Mouse (Mus musculus) brain, adult 2 months (tissue): ENCODE measurements around the gene Ece1.

Experiments used
- DNase-seq: peaks from one replicate; pipeline ENCODE4 v3.0.0; 2011; ENCODE audit warnings: low read depth, low spot score

Ece1 gene

GRCm38 (mm10) chr4:137862019-137862418 lies at the start of gene Ece1:
Gene Ece1, plus strand, starts transcription at chr4:137862237.
- DNase-seq: peak; percentile 96

GRCm38 (mm10) chr4:137812946-137813708 lies 48.9 kb upstream of the Ece1 start:
- peak; percentile 46 for DNase-seq

GRCm38 (mm10) chr4:137814140-137814539 lies 47.9 kb upstream of the Ece1 start:
- peak; percentile 48 for DNase-seq

GRCm38 (mm10) chr4:137815473-137815872 lies 46.6 kb upstream of the Ece1 start:
- no peak for DNase-seq

- no peak for DNase-seq
These were observed 45.8 kb upstream of the Ece1 start for GRCm38 (mm10) chr4:137816216-137816615.

DNA sequence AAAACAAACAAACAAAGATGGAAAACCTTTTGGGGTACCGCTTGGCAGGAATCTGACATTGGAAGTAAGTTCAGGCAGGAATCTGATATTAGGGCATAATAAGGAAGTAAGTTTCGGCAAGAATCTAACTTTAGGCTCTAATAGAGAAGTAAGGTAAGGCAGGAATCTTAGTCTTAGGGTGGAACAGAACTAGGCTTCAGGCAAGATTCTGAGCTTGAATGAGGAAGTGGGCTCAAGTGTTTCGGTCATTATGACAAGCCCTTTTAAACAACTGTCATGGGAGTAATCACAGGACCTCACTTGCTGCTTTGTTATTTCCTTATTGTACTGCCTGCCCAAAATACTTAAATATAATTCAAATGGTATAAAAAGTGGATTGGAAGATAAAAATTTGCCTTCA lies 43.7 kb upstream of the Ece1 start:
- DNase-seq: no peak

DNA sequence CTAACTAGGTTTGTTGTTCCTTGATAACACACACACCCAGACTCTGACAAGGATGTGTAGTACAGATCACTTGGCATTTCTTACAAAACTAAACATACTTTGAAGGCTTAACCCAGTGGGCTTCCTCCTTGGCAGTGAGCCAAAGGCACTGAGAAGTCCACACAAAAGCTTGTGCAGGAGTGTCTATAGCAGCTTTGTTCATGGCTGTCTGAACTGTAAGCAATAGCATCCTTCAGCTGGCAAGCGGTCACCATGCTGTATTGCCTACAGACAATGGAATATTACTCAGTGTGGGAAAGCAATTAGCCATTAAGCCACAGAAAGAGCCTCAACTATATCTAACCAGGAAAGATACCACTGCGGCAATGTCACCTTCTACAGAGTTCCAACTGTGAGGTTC lies 42.5 kb upstream of the Ece1 start:
- DNase-seq: no peak

DNA sequence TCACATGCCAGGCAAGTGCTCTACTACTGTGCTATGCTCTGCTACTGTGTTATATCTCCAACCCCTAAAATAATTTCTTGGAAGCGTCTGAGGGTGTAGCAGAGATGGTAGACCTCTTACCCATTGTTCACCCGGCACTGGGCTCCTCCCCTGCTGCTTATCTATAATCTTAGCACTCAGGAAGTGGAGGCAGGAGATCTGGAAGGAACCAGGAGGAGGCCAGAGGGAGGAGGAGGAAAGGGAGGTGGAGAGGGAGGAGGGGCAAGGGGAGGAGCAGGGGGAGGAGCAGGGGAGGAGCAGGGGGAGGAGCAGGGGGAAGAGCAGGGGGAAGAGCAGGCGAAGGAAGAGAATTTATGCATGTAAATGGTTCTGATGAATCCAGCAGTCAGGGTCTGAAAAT lies 41.3 kb upstream of the Ece1 start:
- DNase-seq: no peak

- DNase-seq: no peak
These were observed 39.5 kb upstream of the Ece1 start for GRCm38 (mm10) chr4:137822537-137822936.

DNA sequence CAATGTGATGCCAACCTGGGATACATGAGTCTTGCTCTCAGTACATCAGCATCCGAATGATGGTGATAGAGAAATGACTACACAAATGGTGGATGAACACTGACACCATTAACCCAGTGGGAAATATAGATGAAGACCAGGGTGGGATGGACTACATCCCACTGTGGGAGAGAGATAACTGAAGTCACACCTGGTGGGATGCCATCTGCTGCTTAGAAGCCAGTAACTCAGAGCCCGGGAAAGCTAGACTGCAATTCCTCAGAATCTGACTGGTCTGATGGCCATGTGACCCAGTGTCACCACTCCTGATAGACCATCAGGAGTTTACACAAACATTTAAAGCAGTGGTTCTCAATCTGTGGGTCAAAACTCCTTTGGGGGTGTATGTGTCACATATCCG lies 38.5 kb upstream of the Ece1 start:
- no peak for DNase-seq

DNA sequence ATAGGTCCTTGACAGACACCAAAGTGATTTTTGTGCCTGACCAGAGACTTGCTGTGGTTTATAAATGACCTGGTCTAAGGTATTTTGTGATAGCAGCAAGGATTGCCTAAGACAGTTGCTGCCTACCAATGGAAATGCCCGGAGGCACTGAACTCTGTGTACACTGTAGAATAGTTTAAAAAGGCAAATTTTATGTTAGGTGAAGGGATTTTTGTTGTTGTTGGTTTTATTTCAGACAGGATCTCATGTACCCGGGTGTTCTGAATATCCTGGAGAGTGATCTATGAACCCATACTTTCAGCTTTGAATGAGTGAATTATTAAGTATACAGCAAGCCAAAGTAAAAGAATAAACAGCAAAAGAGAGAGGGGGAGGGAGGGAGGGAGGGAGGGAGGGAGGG lies 37.2 kb upstream of the Ece1 start:
- no peak for DNase-seq

GRCm38 (mm10) chr4:137830380-137830779 lies 31.7 kb upstream of the Ece1 start:
- no peak for DNase-seq

GRCm38 (mm10) chr4:137831598-137831997 lies 30.4 kb upstream of the Ece1 start:
- DNase-seq: no peak

DNA sequence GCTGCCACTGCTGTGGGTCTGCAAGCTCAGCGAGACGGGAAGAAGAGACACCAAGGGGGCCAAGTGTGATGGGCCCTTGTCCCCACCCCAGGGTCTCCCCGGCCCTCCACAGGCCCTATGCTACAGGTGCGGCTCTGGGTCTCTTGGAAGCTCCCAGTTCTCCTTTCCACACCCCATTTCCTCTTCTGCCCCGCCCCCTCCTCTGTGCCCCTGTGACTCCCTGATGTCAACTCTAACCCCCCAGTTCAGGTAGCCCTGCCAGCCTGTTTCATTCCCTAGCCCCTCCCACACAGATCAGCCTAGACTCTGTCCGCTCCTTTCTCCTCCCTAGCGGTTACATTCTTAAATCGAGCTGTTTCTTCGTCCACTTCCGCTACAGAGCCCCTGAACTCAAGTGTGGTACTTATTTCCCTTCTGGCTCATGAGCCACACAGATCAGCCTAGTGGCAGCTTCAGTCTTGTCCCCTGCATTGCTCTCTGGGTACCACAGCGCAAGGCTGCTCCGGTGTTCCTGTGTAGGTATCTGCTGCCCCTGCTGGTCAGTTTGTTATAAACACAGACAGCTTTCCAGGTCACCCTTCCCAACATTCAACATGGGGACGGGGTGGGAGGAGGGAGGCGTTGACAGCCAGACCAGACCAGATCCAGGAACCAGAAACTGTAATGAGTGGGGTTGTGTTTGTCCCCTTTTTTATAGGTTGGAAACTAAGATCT lies 26.3 kb upstream of the Ece1 start:
- DNase-seq: peak; percentile 96

GRCm38 (mm10) chr4:137836741-137837140 lies 25.3 kb upstream of the Ece1 start:
- no peak for DNase-seq

DNA sequence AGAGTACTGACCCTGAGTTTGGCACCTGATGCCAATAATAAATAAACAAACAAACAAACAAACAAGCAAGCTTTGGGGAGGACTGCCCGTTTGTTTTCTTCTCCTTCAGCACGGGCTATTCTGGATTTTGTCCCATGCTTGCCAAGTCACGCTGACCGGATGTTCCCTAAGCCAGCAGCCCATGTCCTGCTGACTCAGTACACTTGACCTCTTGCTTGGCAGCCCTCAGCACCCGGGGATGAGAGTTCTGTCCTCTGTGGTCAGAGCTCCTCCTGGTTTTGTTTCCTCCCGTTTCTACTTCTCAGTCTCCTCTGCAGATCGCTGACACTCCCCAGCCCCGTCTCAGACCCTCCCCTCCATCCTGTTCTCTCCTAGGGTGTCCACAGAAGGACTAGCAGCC lies 24.2 kb upstream of the Ece1 start:
- DNase-seq: peak; percentile 68

- peak; percentile 36 for DNase-seq
These were observed 23.2 kb upstream of the Ece1 start for GRCm38 (mm10) chr4:137838791-137839190.

- peak; percentile 16 for DNase-seq
These were observed 22.6 kb upstream of the Ece1 start for GRCm38 (mm10) chr4:137839452-137839851.

GRCm38 (mm10) chr4:137844656-137845055 lies 17.4 kb upstream of the Ece1 start:
- peak; percentile 86 for DNase-seq

- DNase-seq: peak; percentile 30
These were observed 14.4 kb upstream of the Ece1 start for GRCm38 (mm10) chr4:137847651-137848050.

GRCm38 (mm10) chr4:137850161-137850560 lies 11.9 kb upstream of the Ece1 start:
- DNase-seq: no peak

DNA sequence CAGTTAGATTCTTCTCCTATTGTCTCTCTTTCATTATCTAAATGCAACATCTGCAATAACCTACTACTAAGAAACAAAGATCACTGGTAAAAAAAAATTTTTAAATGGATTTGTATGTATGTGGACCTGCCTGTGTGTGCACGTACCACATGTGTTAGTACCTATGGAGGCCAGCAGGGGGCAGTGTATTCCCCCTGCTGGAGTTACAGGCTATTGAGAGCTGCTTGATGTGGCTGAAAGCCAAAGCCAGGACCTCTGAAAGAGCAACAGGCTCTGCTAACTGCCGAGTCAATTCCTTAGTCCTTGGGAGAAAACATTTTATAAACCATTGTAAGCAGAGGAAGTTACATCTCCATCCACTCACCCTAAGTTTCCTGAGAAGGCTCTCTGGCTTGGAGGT lies 10.6 kb upstream of the Ece1 start:
- peak; percentile 54 for DNase-seq

GRCm38 (mm10) chr4:137853822-137854221 lies 8.2 kb upstream of the Ece1 start:
- no peak for DNase-seq
